12 mouse cellular contexts compared by ENCODE assay signal in the genomic region with DNA sequence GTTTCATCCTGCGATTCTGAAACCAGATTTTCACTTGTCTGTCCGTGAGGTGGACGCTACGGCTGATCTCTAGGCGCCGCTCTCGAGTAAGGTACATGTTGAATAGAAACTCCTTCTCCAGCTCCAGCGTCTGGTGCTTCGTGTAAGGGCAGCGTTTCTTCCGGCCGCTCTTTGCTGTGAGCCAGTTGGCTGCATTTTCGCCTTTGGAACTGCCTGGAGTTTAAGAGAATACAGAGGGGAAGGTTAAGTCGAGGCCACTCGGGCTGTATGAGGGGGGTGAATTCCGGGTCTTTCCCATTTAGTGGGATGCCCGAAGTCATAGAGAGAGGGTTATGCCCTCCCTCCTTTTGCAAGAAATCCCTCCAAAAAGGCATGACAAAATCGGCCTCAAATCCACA. TPM values are rescaled to one million over a fixed set of nuclear protein-coding genes. Genes with fewer than 3 reads are reported as not detected.
DNase-seq lines count a peak whose midpoint lies in the region; ATAC-seq and TF ChIP-seq lines count a peak whose summit lies in the region.
"Had no signal": no experiment of that assay in that cellular context is flagged by ENCODE, and none has a peak within 500 bp of the region (broad histone marks: within the 10 kb centered on the region; RNA-seq: fewer than 3 reads in every experiment).

No protein-coding gene starts in this region.

- peak overlapping the region; percentile 73 for H3ac ChIP-seq in myocyte (ENCODE audit: control insufficient read depth, insufficient read length)

- peak; percentile 43 for DNase-seq in CD4-positive, CD25-positive, alpha-beta regulatory T cell, adult 2 months (ENCODE audit: low read depth, low spot score)
- DNase-seq in neural tube, embryonic 11.5 days (ENCODE audit: low spot score): peak; percentile 68
- DNase-seq in neural tube, embryonic 10.5 days (ENCODE audit: extremely low spot score, low spot score): no peak
- DNase-seq in kidney, adult 2 months: peak; percentile 89
- no peak for DNase-seq in cerebellum, adult 18-20 months
- no peak for DNase-seq in layer of hippocampus, adult 8-10 months (ENCODE audit: low spot score in 2 of 2)
- DNase-seq: right cerebral cortex, postnatal 4 days had no signal

- under 1% methylated on average over 18 of the region's 18 CpGs for WGBS in neural tube, embryonic 11.5 days
- under 1% methylated on average over 18 of the region's 18 CpGs for WGBS in kidney, adult 2 months

- ATAC-seq in CD4-positive, CD25-positive, alpha-beta regulatory T cell, adult 4 months: no peak
- ATAC-seq in neural tube, embryonic 11.5 days (ENCODE audit: insufficient read depth, low FRiP score, low TSS enrichment): no peak; the same call in 1 of the 2 replicates

- peaks cover under 1% of the 10 kb centered on the region; the same call in 1 of the 2 replicates for H3K4me1 ChIP-seq in neural tube, embryonic 11.5 days (ENCODE audit: control insufficient read depth, insufficient read depth, low read length)
- peaks cover 20% of the 10 kb centered on the region for H3K4me1 ChIP-seq in kidney, adult 2 months (ENCODE audit: control insufficient read depth, insufficient read depth, low read length)
- H3K4me1 ChIP-seq: liver, embryonic 15.5 days had no signal

- H3K4me2 ChIP-seq in neural tube, embryonic 11.5 days (ENCODE audit: low read depth): peak overlapping the region; percentile 57
- peak overlapping the region; percentile 99 for H3K4me2 ChIP-seq in myocyte (ENCODE audit: low read depth)
- H3K4me2 ChIP-seq: heart, embryonic 12.5 days; liver, embryonic 15.5 days had no signal

- H3K9ac ChIP-seq in neural tube, embryonic 11.5 days (ENCODE audit: low read length): peak overlapping the region; percentile 94
- H3K9ac ChIP-seq: heart, embryonic 12.5 days; liver, embryonic 15.5 days had no signal

- no peak for TF ChIP-seq CTCF in kidney, adult 2 months (conservative IDR thresholded peaks at IDR 0.05; ENCODE audit: insufficient read depth, insufficient read length, low read depth, low read length)

- peak overlapping the region; percentile 91 for H3K27ac ChIP-seq in neural tube, embryonic 11.5 days (ENCODE audit: low read depth, low read length)
- H3K27ac ChIP-seq in kidney, adult 2 months (ENCODE audit: insufficient read depth, low read depth, low read length): peak overlapping the region; percentile 90
- H3K27ac ChIP-seq: liver, embryonic 15.5 days had no signal

- H3K9me3 ChIP-seq in neural tube, embryonic 11.5 days (ENCODE audit: control insufficient read depth, low read length): no peaks in the 10 kb centered on the region
- H3K9me3 ChIP-seq: heart, embryonic 12.5 days; liver, embryonic 15.5 days had no signal

- peaks cover 58% of the 10 kb centered on the region for H3K27me3 ChIP-seq in neural tube, embryonic 11.5 days (ENCODE audit: control insufficient read depth, insufficient read depth, low read length)
- H3K27me3 ChIP-seq in kidney, adult 2 months (replicated peaks; ENCODE audit: control insufficient read depth, insufficient read depth, low read length): no peaks in the 10 kb centered on the region
- H3K27me3 ChIP-seq in myocyte (ENCODE audit: control insufficient read depth, insufficient read depth, insufficient read length): no peaks in the 10 kb centered on the region

- no peak for TF ChIP-seq POLR2A in kidney, adult 2 months (IDR thresholded peaks at IDR 0.05; ENCODE audit: low read depth, low read length)
- no peak for TF ChIP-seq POLR2A in myocyte (IDR thresholded peaks at IDR 0.05; ENCODE audit: insufficient read length, low read depth)

- peaks cover 89% of the 10 kb centered on the region for H3K79me2 ChIP-seq in myocyte (ENCODE audit: control insufficient read depth, insufficient read depth)

- H3K4me3 ChIP-seq in neural tube, embryonic 11.5 days (ENCODE audit: low read depth, low read length): peak overlapping the region; percentile 65
- H3K4me3 ChIP-seq in kidney, adult 2 months (ENCODE audit: insufficient read depth, low read depth, low read length): peak overlapping the region; percentile 71
- peak overlapping the region; percentile 89 for H3K4me3 ChIP-seq in myocyte
- H3K4me3 ChIP-seq: erythroblast, embryonic 14.5 days; heart, embryonic 12.5 days; liver, embryonic 15.5 days had no signal

- no peaks in the 10 kb centered on the region for H3K36me3 ChIP-seq in neural tube, embryonic 11.5 days (ENCODE audit: control insufficient read depth, insufficient read depth, low read length)
- no peaks in the 10 kb centered on the region for H3K36me3 ChIP-seq in kidney, adult 2 months (ENCODE audit: control insufficient read depth, insufficient read depth, low read length)
- no peaks in the 10 kb centered on the region for H3K36me3 ChIP-seq in myocyte (ENCODE audit: control insufficient read depth, insufficient read depth)
- H3K36me3 ChIP-seq: heart, embryonic 12.5 days; liver, embryonic 15.5 days had no signal

TF ChIP-seq in myocyte, 11 proteins besides CTCF, POLR2A, EP300 and RAD21:
- TF ChIP-seq TCF12 (IDR thresholded peaks at IDR 0.05; ENCODE audit: insufficient read depth, poor library complexity, severe bottlenecking) (no peak), MAX (IDR thresholded peaks at IDR 0.05; ENCODE audit: low read depth) (no peak), POLR2AphosphoS2 (IDR thresholded peaks at IDR 0.05; ENCODE audit: insufficient read length, low read depth) (no peak), CEBPB (IDR thresholded peaks at IDR 0.05; ENCODE audit: insufficient read depth, poor library complexity, severe bottlenecking) (no peak), SRF (IDR thresholded peaks at IDR 0.05; ENCODE audit: control insufficient read depth, insufficient read length, low read depth) (no peak), MYOG (IDR thresholded peaks at IDR 0.05; ENCODE audit: control insufficient read depth in 1 of 3, insufficient read depth in 1 of 3, insufficient read length in 2 of 3, low read depth in 2 of 3) (no peak), REST (IDR thresholded peaks at IDR 0.05; ENCODE audit: insufficient read depth, insufficient read length) (no peak), USF1 (IDR thresholded peaks at IDR 0.05; ENCODE audit: low read depth) (no peak), E2F4 (IDR thresholded peaks at IDR 0.05; ENCODE audit: insufficient read depth) (no peak), TCF3 (IDR thresholded peaks at IDR 0.05; ENCODE audit: insufficient read length, low read depth) (no peak)

RNA-seq across cellular contexts. Expression of gene Hoxa9, which starts 1.7 kb away (rescaled TPM):
- polyA plus RNA-seq in CD4-positive, CD25-positive, alpha-beta regulatory T cell, adult 4 months (2017; shearing (Covaris generic)): under 1 TPM in 1 of 2 experiments, not detected in 1; 0.17 TPM
- 98.8 and 105 TPM in 2 replicates for polyA plus RNA-seq in neural tube, embryonic 11.5 days (2014; fragmentation: Nextera tagmentation; extraction: Ambion mirVana)
- polyA plus RNA-seq in kidney, adult 2 months (2012; rRNA removed): 36.0 and 63.1 TPM in 2 replicates
- polyA plus RNA-seq in myocyte (2012; fragmentation: generic; extraction: Trizol): 17.7 TPM
- not detected for total RNA-seq in layer of hippocampus, adult 8-10 months (2022)
- polyA plus RNA-seq: erythroblast, embryonic 14.5 days had no signal

RNA-seq across cellular contexts. Expression of gene Hoxa10, which starts 8.1 kb away (rescaled TPM):
- not detected for polyA plus RNA-seq in CD4-positive, CD25-positive, alpha-beta regulatory T cell, adult 4 months (2017; shearing (Covaris generic))
- polyA plus RNA-seq in neural tube, embryonic 11.5 days (2014; fragmentation: Nextera tagmentation; extraction: Ambion mirVana): 70.6 and 72.8 TPM in 2 replicates
- 34.0 and 34.4 TPM in 2 replicates for polyA plus RNA-seq in kidney, adult 2 months (2012; rRNA removed)
- 15.8 TPM for polyA plus RNA-seq in myocyte (2012; fragmentation: generic; extraction: Trizol)
- total RNA-seq in layer of hippocampus, adult 8-10 months (2022): not detected
- polyA plus RNA-seq: erythroblast, embryonic 14.5 days had no signal

RNA-seq across cellular contexts. Expression of gene Hoxa7, which starts 10.9 kb away (rescaled TPM):
- not detected for polyA plus RNA-seq in CD4-positive, CD25-positive, alpha-beta regulatory T cell, adult 4 months (2017; shearing (Covaris generic))
- 61.2 and 71.3 TPM in 2 replicates for polyA plus RNA-seq in neural tube, embryonic 11.5 days (2014; fragmentation: Nextera tagmentation; extraction: Ambion mirVana)
- 44.1 and 45.9 TPM in 2 replicates for polyA plus RNA-seq in kidney, adult 2 months (2012; rRNA removed)
- polyA plus RNA-seq in myocyte (2012; fragmentation: generic; extraction: Trizol): 11.9 TPM
- not detected for total RNA-seq in layer of hippocampus, adult 8-10 months (2022)
- polyA plus RNA-seq: heart, embryonic 12.5 days had no signal

RNA-seq across cellular contexts. Expression of gene Hoxa11, which starts 13.0 kb away (rescaled TPM):
- polyA plus RNA-seq in CD4-positive, CD25-positive, alpha-beta regulatory T cell, adult 4 months (2017; shearing (Covaris generic)): not detected
- polyA plus RNA-seq in neural tube, embryonic 11.5 days (2014; fragmentation: Nextera tagmentation; extraction: Ambion mirVana): 6.0 and 6.7 TPM in 2 replicates
- 3.7 TPM in 2 replicates for polyA plus RNA-seq in kidney, adult 2 months (2012; rRNA removed)
- 10.9 TPM for polyA plus RNA-seq in myocyte (2012; fragmentation: generic; extraction: Trizol)
- not detected for total RNA-seq in layer of hippocampus, adult 8-10 months (2022)
- polyA plus RNA-seq: erythroblast, embryonic 14.5 days; heart, embryonic 12.5 days; liver, embryonic 15.5 days had no signal

RNA-seq across cellular contexts. Expression of gene Gm28308, which starts 19.4 kb away (rescaled TPM):
- polyA plus RNA-seq in CD4-positive, CD25-positive, alpha-beta regulatory T cell, adult 4 months (2017; shearing (Covaris generic)): not detected
- polyA plus RNA-seq in neural tube, embryonic 11.5 days (2014; fragmentation: Nextera tagmentation; extraction: Ambion mirVana): not detected in 2 replicates
- polyA plus RNA-seq in kidney, adult 2 months (2012; rRNA removed): 0.78 and 2.9 TPM in 2 replicates
- 0.52 TPM for polyA plus RNA-seq in myocyte (2012; fragmentation: generic; extraction: Trizol)
- not detected for total RNA-seq in layer of hippocampus, adult 8-10 months (2022)
- polyA plus RNA-seq: erythroblast, embryonic 14.5 days; heart, embryonic 12.5 days; liver, embryonic 15.5 days had no signal

Comparison
In these comparisons a context has a peak if more than half of its experiments do, and no peak if none do; other contexts are left out.
1. DNase-seq: peak in CD4-positive, CD25-positive, alpha-beta regulatory T cell, adult 2 months (single experiment), neural tube, embryonic 11.5 days (single experiment) and kidney, adult 2 months (single experiment); none in neural tube, embryonic 10.5 days (single experiment), cerebellum, adult 18-20 months (0 of 2) and layer of hippocampus, adult 8-10 months (0 of 2).
2. RNA of gene Hoxa9, which starts 1.7 kb away (polyA plus RNA-seq): 98.8 to 105 TPM in neural tube, embryonic 11.5 days, 36.0 to 63.1 TPM in kidney, adult 2 months and 17.7 TPM in myocyte (single experiment); 0.17 TPM in CD4-positive, CD25-positive, alpha-beta regulatory T cell, adult 4 months; every median in the first group is over 10 times any median in the second.
3. RNA of gene Hoxa10, which starts 8.1 kb away (polyA plus RNA-seq): 70.6 to 72.8 TPM in neural tube, embryonic 11.5 days, 34.0 to 34.4 TPM in kidney, adult 2 months and 15.8 TPM in myocyte (single experiment); not detected in CD4-positive, CD25-positive, alpha-beta regulatory T cell, adult 4 months; every median in the first group is over 10 times any median in the second.
4. RNA of gene Hoxa7, which starts 10.9 kb away (polyA plus RNA-seq): 61.2 to 71.3 TPM in neural tube, embryonic 11.5 days, 44.1 to 45.9 TPM in kidney, adult 2 months and 11.9 TPM in myocyte (single experiment); not detected in CD4-positive, CD25-positive, alpha-beta regulatory T cell, adult 4 months; every median in the first group is over 10 times any median in the second.
5. Peak in every context shown above with its lines, with median percentiles within 50 percentile points of each other: H3K4me3 ChIP-seq.